Mouse (Mus musculus): ENCODE measurements around the gene Impg1. TPM values are rescaled to one million over a fixed set of nuclear protein-coding genes. Genes with fewer than 3 reads are reported as not detected.

Gene Impg1
- polyA plus RNA-seq, 1 experiment from 2014 or later: not detected

DNA sequence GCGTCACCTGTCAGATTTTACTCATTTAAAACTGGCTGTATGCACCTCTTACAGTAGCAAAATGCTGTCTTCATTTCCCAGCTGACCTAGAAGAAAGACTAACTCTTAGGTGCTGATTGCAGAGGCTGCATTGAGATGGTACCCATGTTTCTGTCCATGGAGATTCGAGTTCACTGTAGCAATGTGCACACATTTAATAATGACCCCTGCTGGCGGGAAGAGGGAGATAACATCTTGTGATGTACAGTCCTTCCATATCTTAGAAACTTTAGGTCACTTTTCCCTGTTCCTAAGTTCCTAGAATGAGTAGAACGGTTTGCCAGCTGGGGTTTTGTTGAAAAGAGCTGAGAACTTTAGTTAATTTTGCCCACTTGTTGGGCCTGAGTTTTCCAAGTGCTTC lies 161.8 kb downstream of the Impg1 start:
- Histone ChIP-seq H3K4me1 (no peaks in the 10 kb centered on the region), H3K27me3 (replicated peaks; ENCODE audit: low read depth, poor library complexity, severe bottlenecking) (no peaks in the 10 kb centered on the region), H3K36me3 (replicated peaks) (no peaks in the 10 kb centered on the region), H3K4me3 (no peak overlapping the region), H3K9me3 (no peaks in the 10 kb centered on the region), H3K27ac (replicated peaks) (no peak overlapping the region)
- 77% methylated on average over 4 of the region's 4 CpGs for WGBS
- DNase-seq (ENCODE audit: low spot score): peak; percentile 21

DNA sequence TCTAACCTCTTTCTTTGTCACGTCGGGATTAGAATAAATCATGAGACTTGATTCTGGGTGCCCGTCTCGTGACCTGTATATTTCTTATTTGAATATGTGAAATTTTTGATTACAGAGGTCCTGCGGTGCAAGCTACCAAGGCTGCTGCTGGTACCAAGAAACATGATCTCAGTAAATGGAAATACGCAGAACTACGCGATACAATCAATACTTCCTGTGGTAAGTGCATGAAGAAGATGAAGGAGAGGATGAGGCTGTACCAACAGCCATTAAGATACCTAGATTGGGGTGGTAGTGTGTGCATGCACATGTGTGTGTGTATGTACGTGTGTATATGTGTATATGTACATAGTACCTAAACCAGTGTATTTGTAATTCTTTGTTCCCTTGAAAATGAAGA lies 166.2 kb downstream of the Impg1 start:
- no peaks in the 10 kb centered on the region for H3K27me3 ChIP-seq (replicated peaks; ENCODE audit: low read depth, poor library complexity, severe bottlenecking)
- no peaks in the 10 kb centered on the region for H3K36me3 ChIP-seq (replicated peaks)
- DNase-seq (ENCODE audit: low spot score): no peak
- no peak overlapping the region for H3K4me3 ChIP-seq
- no peaks in the 10 kb centered on the region for H3K9me3 ChIP-seq
- H3K27ac ChIP-seq (replicated peaks): no peak overlapping the region
- no peaks in the 10 kb centered on the region for H3K4me1 ChIP-seq
- WGBS: 89% methylated on average over 9 of the region's 9 CpGs

DNA sequence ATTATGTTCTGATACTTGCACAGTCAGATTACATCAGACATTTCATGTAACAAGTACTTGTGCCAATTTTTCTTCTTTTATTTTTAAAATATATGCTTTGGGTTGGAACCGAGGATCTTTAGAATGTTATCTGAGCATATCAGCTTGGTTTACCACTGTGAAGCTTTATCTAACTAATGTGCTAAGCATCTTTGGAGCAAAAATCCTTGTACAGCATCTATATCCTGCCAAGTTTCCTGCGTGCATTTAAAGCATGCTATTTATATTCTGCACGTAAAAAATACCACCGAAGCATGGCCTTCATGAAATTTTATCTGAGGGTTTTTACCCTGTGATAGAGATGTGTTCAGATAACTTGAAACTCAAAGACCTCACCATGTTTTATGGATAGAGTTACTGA lies 169.2 kb downstream of the Impg1 start:
- Histone ChIP-seq H3K9me3 (no peaks in the 10 kb centered on the region), H3K4me3 (no peak overlapping the region), H3K4me1 (no peaks in the 10 kb centered on the region), H3K27me3 (replicated peaks; ENCODE audit: low read depth, poor library complexity, severe bottlenecking) (no peaks in the 10 kb centered on the region), H3K36me3 (replicated peaks) (no peaks in the 10 kb centered on the region; the same call in 1 of the 2 replicates), H3K27ac (replicated peaks) (no peak overlapping the region)
- 87% methylated on average over 4 of the region's 4 CpGs for WGBS
- no peak for DNase-seq (ENCODE audit: low spot score)

DNA sequence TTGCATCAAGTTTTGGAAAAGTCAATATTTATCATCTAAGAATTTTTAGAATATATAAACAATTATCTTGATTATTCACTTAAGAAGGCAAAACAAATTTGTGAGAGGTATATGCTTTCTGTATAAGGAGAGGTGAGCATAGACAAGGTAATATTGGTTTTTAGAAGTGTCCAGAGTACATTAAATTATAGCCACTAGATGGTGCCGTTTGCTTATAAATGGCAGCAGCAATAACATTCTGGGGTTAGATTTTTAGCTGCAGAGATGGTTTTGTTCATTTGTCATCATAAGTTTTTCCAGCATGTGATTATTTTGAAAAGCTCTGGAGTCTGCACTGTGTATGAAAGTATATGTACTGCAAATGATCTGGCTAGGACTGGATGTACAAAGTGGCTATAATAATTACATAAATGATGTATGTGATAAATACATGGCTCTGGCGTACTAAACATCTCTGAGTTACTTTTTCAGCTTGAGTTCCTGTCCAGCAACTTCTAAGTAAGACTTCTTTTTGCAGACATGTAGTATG lies 172.2 kb downstream of the Impg1 start:
- no peak overlapping the region for H3K27ac ChIP-seq (replicated peaks)
- H3K27me3 ChIP-seq (replicated peaks; ENCODE audit: low read depth, poor library complexity, severe bottlenecking): no peaks in the 10 kb centered on the region
- H3K9me3 ChIP-seq: no peaks in the 10 kb centered on the region
- no peak for DNase-seq (ENCODE audit: low spot score)
- H3K4me3 ChIP-seq: no peak overlapping the region
- no peaks in the 10 kb centered on the region; the same call in 1 of the 2 replicates for H3K36me3 ChIP-seq (replicated peaks)
- no peaks in the 10 kb centered on the region for H3K4me1 ChIP-seq
- 59% methylated on average over 2 of the region's 2 CpGs for WGBS

DNA sequence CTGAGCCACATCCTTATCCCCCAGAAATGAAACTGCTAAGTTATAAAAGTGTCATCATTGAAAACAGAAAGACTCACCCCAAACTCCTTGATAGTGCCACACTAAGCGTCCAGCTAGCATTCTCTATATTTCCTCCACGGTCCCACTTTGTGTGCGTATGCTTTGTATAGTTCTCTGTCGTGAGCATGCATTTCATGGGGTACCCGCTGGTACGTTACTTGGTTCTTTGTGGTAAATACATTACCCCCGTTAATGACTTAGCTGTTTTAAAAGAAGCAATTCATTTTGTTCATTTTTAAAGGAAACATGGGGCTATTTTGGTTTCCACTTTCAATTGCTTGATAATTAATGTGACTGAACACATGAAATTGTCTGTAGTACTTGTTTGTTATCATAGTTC lies 178.4 kb downstream of the Impg1 start:
- DNase-seq (ENCODE audit: low spot score): no peak

DNA sequence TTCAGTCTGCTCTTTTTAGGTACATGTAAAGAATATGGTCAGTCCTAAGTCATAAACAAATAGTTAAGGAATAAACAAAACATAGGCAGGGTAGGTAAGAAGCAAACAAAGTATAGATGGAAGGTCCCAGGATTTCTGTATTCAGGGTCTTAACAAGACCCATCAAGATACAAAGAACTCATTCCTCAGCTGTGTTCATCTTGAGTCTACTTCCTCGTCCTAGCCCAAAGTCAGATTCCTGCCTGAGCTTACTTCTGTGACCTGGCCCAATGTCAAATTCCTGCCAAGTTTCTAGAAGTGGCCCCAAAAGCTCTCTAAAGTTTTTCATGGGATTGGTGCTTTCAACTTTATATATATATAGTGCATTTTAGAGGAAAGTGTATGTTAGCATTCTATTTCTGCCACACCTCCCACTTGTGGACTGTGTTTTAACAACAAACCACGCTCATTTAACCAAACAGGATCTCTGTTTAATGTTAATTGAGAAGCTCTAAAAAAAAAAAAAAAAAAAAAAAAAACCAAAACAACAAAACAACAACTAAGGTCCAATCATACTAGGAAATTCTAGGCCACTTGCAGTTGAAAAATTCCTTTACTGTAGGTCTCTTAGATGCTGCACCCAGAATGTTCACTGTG lies 180.6 kb downstream of the Impg1 start:
- no peak overlapping the region for H3K27ac ChIP-seq (replicated peaks)
- DNase-seq (ENCODE audit: low spot score): no peak
- H3K9me3 ChIP-seq: no peaks in the 10 kb centered on the region
- no peaks in the 10 kb centered on the region for H3K4me1 ChIP-seq
- no peaks in the 10 kb centered on the region for H3K27me3 ChIP-seq (replicated peaks; ENCODE audit: low read depth, poor library complexity, severe bottlenecking)
- no peaks in the 10 kb centered on the region for H3K36me3 ChIP-seq (replicated peaks)
- WGBS: 90% methylated on average over 2 of the region's 2 CpGs
- no peak overlapping the region for H3K4me3 ChIP-seq

More for the DNA sequence above, 178.4 kb downstream of the Impg1 start:
- no peaks in the 10 kb centered on the region for H3K27me3 ChIP-seq (replicated peaks; ENCODE audit: low read depth, poor library complexity, severe bottlenecking)
- H3K36me3 ChIP-seq (replicated peaks): no peaks in the 10 kb centered on the region
- WGBS: 92% methylated on average over 7 of the region's 7 CpGs
- no peak overlapping the region for H3K27ac ChIP-seq (replicated peaks)
- H3K9me3 ChIP-seq: no peaks in the 10 kb centered on the region
- no peak overlapping the region for H3K4me3 ChIP-seq
- no peaks in the 10 kb centered on the region for H3K4me1 ChIP-seq

DNA sequence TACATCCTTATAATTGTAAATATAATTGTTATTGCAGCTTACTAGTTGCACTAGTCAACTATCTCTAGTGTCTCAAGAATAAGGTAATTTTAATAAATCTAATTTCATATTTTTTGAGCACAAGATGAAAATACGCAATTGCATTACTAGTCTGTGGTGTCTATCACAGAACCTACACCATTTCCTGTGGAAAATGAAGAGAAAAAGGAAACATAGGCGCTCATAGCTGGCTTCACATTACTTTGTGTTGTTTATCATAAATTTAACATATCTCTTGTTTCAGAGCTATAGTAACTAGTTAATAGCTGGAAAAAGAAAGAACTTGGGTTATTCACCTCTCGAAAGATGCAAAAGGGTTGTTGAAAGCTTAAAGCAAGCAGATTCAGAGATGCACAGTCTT lies 182.9 kb downstream of the Impg1 start:
- WGBS: 91% methylated on average over 3 of the region's 3 CpGs
- Histone ChIP-seq H3K36me3 (replicated peaks) (no peaks in the 10 kb centered on the region), H3K4me3 (no peak overlapping the region), H3K4me1 (no peaks in the 10 kb centered on the region), H3K9me3 (no peaks in the 10 kb centered on the region), H3K27me3 (replicated peaks; ENCODE audit: low read depth, poor library complexity, severe bottlenecking) (no peaks in the 10 kb centered on the region), H3K27ac (replicated peaks) (no peak overlapping the region)
- DNase-seq (ENCODE audit: low spot score): no peak

DNA sequence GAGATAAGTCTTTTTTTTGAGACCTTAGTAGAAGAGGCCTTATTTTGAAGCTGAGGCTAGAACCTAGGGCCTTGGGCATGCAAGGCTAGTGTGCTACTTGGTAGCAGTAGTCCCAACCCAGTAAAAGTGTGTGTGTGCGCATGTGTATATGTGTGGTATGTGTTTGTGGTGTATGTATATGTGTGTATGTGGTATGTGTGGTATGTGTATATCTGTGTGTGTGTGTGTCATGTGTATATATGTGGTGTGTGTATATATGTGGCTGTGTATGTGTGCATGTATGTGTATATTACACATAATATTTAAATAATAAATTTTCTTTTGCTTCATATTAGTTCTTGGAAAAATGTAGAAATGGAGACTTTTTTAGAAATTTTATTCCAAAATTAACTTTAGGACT lies 184.6 kb downstream of the Impg1 start:
- H3K4me1 ChIP-seq: peaks cover 10% of the 10 kb centered on the region
- no peak overlapping the region for H3K4me3 ChIP-seq
- no peaks in the 10 kb centered on the region for H3K36me3 ChIP-seq (replicated peaks)
- H3K27me3 ChIP-seq (replicated peaks; ENCODE audit: low read depth, poor library complexity, severe bottlenecking): no peaks in the 10 kb centered on the region
- DNase-seq (ENCODE audit: low spot score): no peak
- WGBS: 91% methylated on average over 1 of the region's 1 CpGs
- H3K9me3 ChIP-seq: no peaks in the 10 kb centered on the region
- H3K27ac ChIP-seq (replicated peaks): no peak overlapping the region

DNA sequence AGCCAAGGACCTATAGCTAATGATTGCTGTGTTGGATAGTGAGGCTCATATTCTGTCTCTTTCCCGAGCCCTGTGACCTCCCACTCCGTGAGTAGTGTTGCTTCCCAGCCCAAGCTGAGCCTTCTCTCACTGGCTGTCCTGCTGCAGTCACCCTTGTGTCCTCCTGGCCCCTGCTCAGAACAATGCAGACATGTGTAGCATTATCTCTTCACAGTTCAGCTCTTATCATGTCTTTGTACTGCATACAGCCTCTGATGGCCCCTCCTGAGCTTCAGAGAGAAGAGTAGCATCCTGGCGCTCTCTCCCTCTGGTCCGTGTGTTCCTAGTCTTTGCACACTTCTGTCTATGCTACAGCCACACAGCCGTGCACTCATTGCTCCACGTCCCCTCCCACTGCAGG lies 187.5 kb downstream of the Impg1 start:
- DNase-seq (ENCODE audit: low spot score): no peak
- H3K27ac ChIP-seq (replicated peaks): no peak overlapping the region
- H3K4me3 ChIP-seq: no peak overlapping the region
- H3K36me3 ChIP-seq (replicated peaks): no peaks in the 10 kb centered on the region
- H3K4me1 ChIP-seq: peaks cover 10% of the 10 kb centered on the region
- H3K27me3 ChIP-seq (replicated peaks; ENCODE audit: low read depth, poor library complexity, severe bottlenecking): no peaks in the 10 kb centered on the region
- no peaks in the 10 kb centered on the region for H3K9me3 ChIP-seq
- WGBS: 78% methylated on average over 6 of the region's 6 CpGs

DNA sequence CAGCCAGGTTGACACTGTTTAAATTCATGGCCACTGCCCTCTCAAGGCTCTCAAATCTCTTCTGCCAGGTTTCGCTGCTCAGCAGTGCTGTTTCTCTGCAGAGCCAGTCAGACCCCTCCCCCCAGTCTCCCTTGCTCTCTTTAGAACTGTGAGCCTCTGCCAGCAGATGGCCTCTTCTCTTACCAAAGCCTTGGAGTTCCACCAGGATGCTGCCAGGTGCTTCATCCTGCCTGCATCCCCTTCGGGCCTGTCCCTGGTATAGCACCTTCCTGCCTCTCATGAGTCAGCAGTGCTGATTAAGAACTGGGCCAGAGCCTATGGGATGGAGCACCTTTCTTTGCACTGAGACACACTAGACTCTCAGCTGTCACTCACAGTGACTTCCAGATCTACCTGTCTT lies 188.1 kb downstream of the Impg1 start:
- Histone ChIP-seq H3K27ac (replicated peaks) (no peak overlapping the region), H3K9me3 (no peaks in the 10 kb centered on the region), H3K4me1 (peaks cover 10% of the 10 kb centered on the region), H3K36me3 (replicated peaks) (no peaks in the 10 kb centered on the region), H3K4me3 (no peak overlapping the region), H3K27me3 (replicated peaks; ENCODE audit: low read depth, poor library complexity, severe bottlenecking) (no peaks in the 10 kb centered on the region)
- peak; percentile 13 for DNase-seq (ENCODE audit: low spot score)
- 52% methylated on average over 2 of the region's 2 CpGs for WGBS

DNA sequence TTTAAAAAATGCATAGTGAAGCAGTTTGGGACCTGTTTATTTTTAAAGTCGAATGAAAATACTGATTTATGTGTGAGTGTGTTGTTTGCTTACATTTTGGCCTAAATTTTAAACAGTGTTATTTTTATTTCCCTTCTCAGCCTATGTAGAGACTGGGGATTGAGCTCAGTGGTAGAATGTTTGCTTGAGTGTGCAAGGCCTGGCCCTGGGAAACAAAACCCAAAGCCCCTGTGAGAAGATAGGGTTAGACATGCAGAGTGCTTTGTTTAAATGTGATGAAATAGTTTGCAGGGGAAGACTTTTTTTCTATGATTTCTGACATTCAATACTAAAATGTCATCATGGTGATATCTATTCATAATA lies 189.5 kb downstream of the Impg1 start:
- Histone ChIP-seq H3K4me3 (no peak overlapping the region), H3K9me3 (no peaks in the 10 kb centered on the region), H3K36me3 (replicated peaks) (no peaks in the 10 kb centered on the region), H3K27me3 (replicated peaks; ENCODE audit: low read depth, poor library complexity, severe bottlenecking) (no peaks in the 10 kb centered on the region), H3K27ac (replicated peaks) (no peak overlapping the region), H3K4me1 (peaks cover 10% of the 10 kb centered on the region)
- no peak for DNase-seq (ENCODE audit: low spot score)
- WGBS: 86% methylated on average over 1 of the region's 1 CpGs

DNA sequence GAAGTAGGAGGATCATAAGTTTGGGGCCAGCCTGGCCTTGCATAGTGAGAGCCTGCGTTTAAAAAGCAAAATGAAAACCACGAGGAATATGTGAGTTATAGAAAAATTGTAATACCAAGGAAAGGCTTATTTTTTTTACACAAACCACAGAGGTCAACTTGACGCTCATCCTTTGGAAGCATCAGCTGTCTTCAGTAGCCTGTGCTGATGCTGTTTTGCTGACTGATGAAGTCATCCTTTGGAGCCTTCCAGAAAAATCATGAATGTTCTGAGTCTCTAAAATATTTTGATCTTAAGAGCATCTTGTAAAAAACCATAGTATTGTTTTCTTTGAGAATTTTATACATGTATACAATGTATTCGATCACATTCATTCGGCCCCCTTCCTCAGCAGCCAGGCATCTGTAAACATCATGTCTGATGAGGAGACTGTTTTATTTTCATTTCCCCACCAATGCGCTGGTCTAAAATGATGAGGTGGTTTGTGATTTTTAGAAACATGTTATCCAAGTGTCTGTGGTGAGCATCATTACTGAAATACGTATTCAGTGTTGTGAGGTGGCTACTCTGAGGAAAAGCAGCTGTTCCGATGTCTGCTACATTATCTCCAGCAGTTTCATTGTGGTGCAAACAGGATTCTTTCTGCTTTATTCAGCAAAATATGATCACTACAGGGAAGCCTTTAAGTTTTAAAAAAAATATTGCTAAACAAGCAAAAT lies 190.1 kb downstream of the Impg1 start:
- 91% methylated on average over 8 of the region's 8 CpGs for WGBS
- Histone ChIP-seq H3K27me3 (replicated peaks; ENCODE audit: low read depth, poor library complexity, severe bottlenecking) (no peaks in the 10 kb centered on the region), H3K4me3 (no peak overlapping the region), H3K27ac (replicated peaks) (no peak overlapping the region), H3K4me1 (peaks cover 10% of the 10 kb centered on the region), H3K36me3 (replicated peaks) (no peaks in the 10 kb centered on the region), H3K9me3 (no peaks in the 10 kb centered on the region)
- no peak for DNase-seq (ENCODE audit: low spot score)

DNA sequence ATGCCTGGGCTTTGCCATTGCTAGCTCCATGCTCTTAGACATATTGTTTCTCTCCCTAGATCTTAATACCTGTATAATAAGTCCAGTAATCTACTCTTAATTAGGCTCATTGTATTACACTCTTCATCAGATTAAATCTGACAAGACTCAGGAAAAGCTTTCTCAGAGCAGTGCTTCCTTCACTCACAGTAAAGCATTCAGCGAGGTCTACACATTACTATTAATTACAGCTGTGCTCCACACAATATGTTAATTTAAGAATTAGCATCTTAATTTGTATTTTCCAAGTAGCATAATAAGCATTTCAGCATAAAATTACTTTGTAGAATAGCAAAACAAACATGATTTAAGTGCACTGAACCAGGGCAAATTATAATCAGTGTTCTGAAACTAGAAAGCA lies 192.3 kb downstream of the Impg1 start:
- 64% methylated on average over 1 of the region's 1 CpGs for WGBS
- Histone ChIP-seq H3K27ac (replicated peaks) (no peak overlapping the region), H3K9me3 (no peaks in the 10 kb centered on the region), H3K27me3 (replicated peaks; ENCODE audit: low read depth, poor library complexity, severe bottlenecking) (no peaks in the 10 kb centered on the region), H3K36me3 (replicated peaks) (no peaks in the 10 kb centered on the region), H3K4me3 (no peak overlapping the region), H3K4me1 (peaks cover 10% of the 10 kb centered on the region)
- DNase-seq (ENCODE audit: low spot score): no peak

Measured in embryonic facial prominence, embryonic 10.5 days (tissue).